ENCODE assay signal across 19 mouse cellular contexts in genomic region chr2:160921285-160921684, GRCm38 (mm10). TPM values are rescaled to one million over a fixed set of nuclear protein-coding genes. Genes with fewer than 3 reads are reported as not detected.
DNase-seq lines count a peak whose midpoint lies in the region; ATAC-seq and TF ChIP-seq lines count a peak whose summit lies in the region.
"Had no signal": no experiment of that assay in that cellular context is flagged by ENCODE, and none has a peak within 500 bp of the region (broad histone marks: within the 10 kb centered on the region; RNA-seq: fewer than 3 reads in every experiment).

No protein-coding gene starts in this region.

- H3K27ac ChIP-seq in lung, embryonic 14.5 days (ENCODE audit: low read depth), result no peak overlapping the region
- H3K27ac ChIP-seq in CH12.LX (ENCODE audit: insufficient read depth, low read depth), result no peak overlapping the region
- 0 out of 2 replicates have a peak overlapping the region, but pooled peaks have one; percentile 7 for H3K27ac ChIP-seq in embryonic facial prominence, embryonic 10.5 days (replicated peaks)
- H3K27ac ChIP-seq in limb, embryonic 15.5 days, result 0 out of 2 replicates have a peak overlapping the region, but pooled peaks have one; percentile 18
- no peak overlapping the region for H3K27ac ChIP-seq in midbrain, embryonic 14.5 days (replicated peaks; ENCODE audit: low read depth, low read length)
- H3K27ac ChIP-seq: embryonic facial prominence, embryonic 15.5 days; forebrain, embryonic 10.5 days; gastrocnemius, adult 2 months; hindbrain, embryonic 15.5 days had no signal

- no peak for TF ChIP-seq RAD21 in CH12.LX (IDR thresholded peaks at IDR 0.05; ENCODE audit: low read depth, low read length)

- WGBS in lung, embryonic 14.5 days, result 31% methylated on average over 7 of the region's 7 CpGs
- whole genome bisulfite sequencing in lung, adult 2 months, result 42% methylated on average over 6 of the region's 7 CpGs
- 68% methylated on average over 7 of the region's 7 CpGs for WGBS in embryonic facial prominence, embryonic 10.5 days
- WGBS in limb, embryonic 15.5 days, result 51% methylated on average over 7 of the region's 7 CpGs
- WGBS in midbrain, embryonic 14.5 days, result 78% methylated on average over 4 of the region's 7 CpGs

- H3K79me2 ChIP-seq in CH12.LX (replicated peaks; ENCODE audit: control insufficient read depth, extremely low read depth, insufficient read depth, poor library complexity, severe bottlenecking), result no peaks in the 10 kb centered on the region

- no peaks in the 10 kb centered on the region for H3K27me3 ChIP-seq in lung, embryonic 14.5 days (ENCODE audit: insufficient read depth, low read length)
- no peaks in the 10 kb centered on the region for H3K27me3 ChIP-seq in CH12.LX (replicated peaks)
- H3K27me3 ChIP-seq in embryonic facial prominence, embryonic 10.5 days (replicated peaks; ENCODE audit: low read depth, poor library complexity, severe bottlenecking), result peaks cover 4% of the 10 kb centered on the region; the same call in 1 of the 2 replicates
- no peaks in the 10 kb centered on the region for H3K27me3 ChIP-seq in limb, embryonic 15.5 days
- no peaks in the 10 kb centered on the region for H3K27me3 ChIP-seq in midbrain, embryonic 14.5 days (ENCODE audit: control insufficient read depth, insufficient read depth, low read length)
- H3K27me3 ChIP-seq: embryonic facial prominence, embryonic 15.5 days; hindbrain, embryonic 15.5 days had no signal

- no peak overlapping the region for H3K4me3 ChIP-seq in lung, embryonic 14.5 days (ENCODE audit: low read depth, low read length)
- H3K4me3 ChIP-seq in lung, adult 2 months (replicated peaks; ENCODE audit: extremely low read depth, low read depth, low read length), result no peak overlapping the region
- peak overlapping the region in 1 of 3 experiments; percentile 26 for H3K4me3 ChIP-seq in CH12.LX (replicated peaks in 1 of 3; ENCODE audit: low read depth in 2 of 3, low read length in 2 of 3, poor library complexity in 1 of 3)
- no peak overlapping the region for H3K4me3 ChIP-seq in embryonic facial prominence, embryonic 10.5 days
- H3K4me3 ChIP-seq in limb, embryonic 15.5 days, result no peak overlapping the region
- H3K4me3 ChIP-seq in midbrain, embryonic 14.5 days (replicated peaks; ENCODE audit: low read depth, low read length), result no peak overlapping the region
- H3K4me3 ChIP-seq: embryonic facial prominence, embryonic 15.5 days; erythroblast, embryonic 14.5 days; forebrain, embryonic 10.5 days; gastrocnemius, adult 2 months; heart, embryonic 12.5 days; hindbrain, embryonic 15.5 days had no signal

- dilution Hi-C loops in CH12.LX (cut with MboI; ENCODE audit: extremely low pct_ligation_motif_present, extremely low pct_unique_long_range_greater_than_20kb, low sequenced_read_pairs), result no loop called here

- no peaks in the 10 kb centered on the region for H3K4me1 ChIP-seq in lung, embryonic 14.5 days (ENCODE audit: insufficient read depth)
- H3K4me1 ChIP-seq in lung, adult 2 months (ENCODE audit: control insufficient read depth, insufficient read depth, low read length), result no peaks in the 10 kb centered on the region
- H3K4me1 ChIP-seq in CH12.LX (ENCODE audit: control insufficient read depth in 1 of 2, insufficient read depth in 2 of 2), result peaks cover 7 to 40% of the 10 kb centered on the region in 2 experiments; a peak in 3 of 4 replicates
- peaks cover 51% of the 10 kb centered on the region for H3K4me1 ChIP-seq in embryonic facial prominence, embryonic 10.5 days
- H3K4me1 ChIP-seq in limb, embryonic 15.5 days, result peaks cover 35% of the 10 kb centered on the region
- H3K4me1 ChIP-seq in midbrain, embryonic 14.5 days (ENCODE audit: control insufficient read depth, insufficient read depth, low read length), result no peaks in the 10 kb centered on the region
- H3K4me1 ChIP-seq: hindbrain, embryonic 15.5 days had no signal

- in situ Hi-C loops in CH12.LX (cut with MboI; ENCODE audit: low pct_ligation_motif_present, low pct_unique_long_range_greater_than_20kb, low sequenced_read_pairs), result no loop called here

- no peak overlapping the region for H3K9ac ChIP-seq in lung, embryonic 14.5 days
- no peak overlapping the region for H3K9ac ChIP-seq in CH12.LX (ENCODE audit: insufficient read depth, low read depth)
- no peak overlapping the region for H3K9ac ChIP-seq in limb, embryonic 15.5 days
- H3K9ac ChIP-seq in midbrain, embryonic 14.5 days (replicated peaks; ENCODE audit: low read length), result no peak overlapping the region
- H3K9ac ChIP-seq: embryonic facial prominence, embryonic 15.5 days; heart, embryonic 12.5 days; hindbrain, embryonic 15.5 days had no signal

- peak; percentile 46 for DNase-seq in lung, embryonic 14.5 days
- DNase-seq in lung, adult 2 months, result no peak
- DNase-seq in CH12.LX (ENCODE audit: extremely low read depth), result peak; percentile 17
- DNase-seq in embryonic facial prominence, embryonic 10.5 days (ENCODE audit: low spot score), result no peak
- DNase-seq in midbrain, embryonic 14.5 days, result no peak
- DNase-seq: adrenal gland, adult 8-10 months; adrenal gland, postnatal 36 days; cerebellum, adult 2 months; gastrocnemius, adult 2 months; gastrocnemius, postnatal 25 days had no signal

- H3K36me3 ChIP-seq in lung, embryonic 14.5 days (ENCODE audit: insufficient read depth), result no peaks in the 10 kb centered on the region
- no peaks in the 10 kb centered on the region for H3K36me3 ChIP-seq in CH12.LX (replicated peaks in 1 of 2; ENCODE audit: control insufficient read depth in 1 of 2, insufficient read depth in 1 of 2, low read length in 1 of 2)
- no peaks in the 10 kb centered on the region for H3K36me3 ChIP-seq in embryonic facial prominence, embryonic 10.5 days (replicated peaks)
- no peaks in the 10 kb centered on the region for H3K36me3 ChIP-seq in limb, embryonic 15.5 days
- no peaks in the 10 kb centered on the region for H3K36me3 ChIP-seq in midbrain, embryonic 14.5 days (ENCODE audit: control insufficient read depth, insufficient read depth, low read length)
- H3K36me3 ChIP-seq: embryonic facial prominence, embryonic 15.5 days; forebrain, embryonic 10.5 days; heart, embryonic 12.5 days; hindbrain, embryonic 15.5 days had no signal

- no peak for TF ChIP-seq POLR2A in lung, adult 2 months (IDR thresholded peaks at IDR 0.05; ENCODE audit: borderline replicate concordance, extremely low read depth, low read depth, low read length)
- TF ChIP-seq POLR2A in CH12.LX (IDR thresholded peaks at IDR 0.05; ENCODE audit: low read depth, low read length), result no peak

- peak overlapping the region; percentile 31 for H3K4me2 ChIP-seq in lung, embryonic 14.5 days
- H3K4me2 ChIP-seq in CH12.LX (ENCODE audit: insufficient read depth, low read depth, poor library complexity, severe bottlenecking), result no peak overlapping the region
- H3K4me2 ChIP-seq in limb, embryonic 15.5 days, result no peak overlapping the region
- H3K4me2 ChIP-seq in midbrain, embryonic 14.5 days (ENCODE audit: low read length), result no peak overlapping the region
- H3K4me2 ChIP-seq: embryonic facial prominence, embryonic 15.5 days; heart, embryonic 12.5 days; hindbrain, embryonic 15.5 days had no signal

- no peak for TF ChIP-seq EP300 in CH12.LX (IDR thresholded peaks at IDR 0.05; ENCODE audit: low read length)

- no peaks in the 10 kb centered on the region for H3K9me3 ChIP-seq in lung, embryonic 14.5 days (ENCODE audit: low read depth, low read length)
- H3K9me3 ChIP-seq in CH12.LX (replicated peaks; ENCODE audit: low read length), result no peaks in the 10 kb centered on the region
- no peaks in the 10 kb centered on the region for H3K9me3 ChIP-seq in embryonic facial prominence, embryonic 10.5 days
- no peaks in the 10 kb centered on the region for H3K9me3 ChIP-seq in limb, embryonic 15.5 days
- H3K9me3 ChIP-seq in midbrain, embryonic 14.5 days (ENCODE audit: control insufficient read depth, low read length), result no peaks in the 10 kb centered on the region
- H3K9me3 ChIP-seq: embryonic facial prominence, embryonic 15.5 days; forebrain, embryonic 10.5 days; heart, embryonic 12.5 days; hindbrain, embryonic 15.5 days had no signal

- no peak for TF ChIP-seq CTCF in lung, embryonic 14.5 days (IDR thresholded peaks at IDR 0.05; ENCODE audit: low read depth)
- TF ChIP-seq CTCF in lung, adult 2 months (IDR thresholded peaks at IDR 0.05; ENCODE audit: insufficient read depth, low read length), result no peak
- no peak for TF ChIP-seq CTCF in CH12.LX (conservative IDR thresholded peaks at IDR 0.05 in 1 of 2, IDR thresholded peaks at IDR 0.05 in 1 of 2; ENCODE audit: low read depth in 2 of 2, low read length in 2 of 2)

- ATAC-seq in lung, embryonic 14.5 days (ENCODE audit: insufficient read depth), result peak; percentile 72
- ATAC-seq in limb, embryonic 15.5 days (ENCODE audit: insufficient number of reproducible peaks, low FRiP score, low TSS enrichment, low read depth), result no peak
- ATAC-seq in midbrain, embryonic 14.5 days (ENCODE audit: low FRiP score, low TSS enrichment), result no peak
- ATAC-seq: forebrain, embryonic 14.5 days had no signal

RNA-seq across cellular contexts. Expression of gene Emilin3, which starts 9.2 kb away (rescaled TPM):
- polyA plus RNA-seq in lung, embryonic 14.5 days (2014; fragmentation: Nextera tagmentation; extraction: Ambion mirVana), result 10.6 and 14.0 TPM in 2 replicates
- 0.03 and 0.08 TPM in 2 replicates for polyA plus RNA-seq in lung, adult 2 months (2012; rRNA removed)
- total RNA-seq in CH12.LX (2012; rRNA removed), result not detected in 2 replicates
- not detected in 2 replicates for total RNA-seq in CH12.LX (2014; rRNA removed)
- polyA plus RNA-seq in CH12.LX (2012; ENCODE audit: insufficient read length, low read depth), result not detected in 2 replicates
- polyA plus RNA-seq in embryonic facial prominence, embryonic 10.5 days (2016; fragmentation: Nextera tagmentation; extraction: Ambion mirVana), result 2.2 and 3.5 TPM in 2 replicates
- 47.6 and 54.6 TPM in 2 replicates for polyA plus RNA-seq in limb, embryonic 15.5 days (2015; fragmentation: Nextera tagmentation; extraction: Ambion mirVana)
- 0.30 and 0.45 TPM in 2 replicates for polyA plus RNA-seq in midbrain, embryonic 14.5 days (2014; fragmentation: Nextera tagmentation; extraction: Ambion mirVana)
- total RNA-seq: adrenal gland, adult 8-10 months; adrenal gland, postnatal 36 days; common myeloid progenitor, adult 5-6 weeks; granulocyte monocyte progenitor cell, adult 5-6 weeks had no signal
- polyA plus RNA-seq: erythroblast, embryonic 14.5 days had no signal

RNA-seq across cellular contexts. Expression of gene Lpin3, which starts 40.8 kb away (rescaled TPM):
- 1.5 and 2.5 TPM in 2 replicates for polyA plus RNA-seq in lung, embryonic 14.5 days (2014; fragmentation: Nextera tagmentation; extraction: Ambion mirVana)
- 8.2 and 15.2 TPM in 2 replicates for polyA plus RNA-seq in lung, adult 2 months (2012; rRNA removed)
- 0.88 and 1.1 TPM in 2 replicates for total RNA-seq in CH12.LX (2012; rRNA removed)
- total RNA-seq in CH12.LX (2014; rRNA removed), result not detected in 2 replicates
- not detected in 2 replicates for polyA plus RNA-seq in CH12.LX (2012; ENCODE audit: insufficient read length, low read depth)
- 1.4 and 2.0 TPM in 2 replicates for polyA plus RNA-seq in embryonic facial prominence, embryonic 10.5 days (2016; fragmentation: Nextera tagmentation; extraction: Ambion mirVana)
- 4.7 and 5.1 TPM in 2 replicates for polyA plus RNA-seq in limb, embryonic 15.5 days (2015; fragmentation: Nextera tagmentation; extraction: Ambion mirVana)
- polyA plus RNA-seq in midbrain, embryonic 14.5 days (2014; fragmentation: Nextera tagmentation; extraction: Ambion mirVana), result 0.14 and 0.34 TPM in 2 replicates
- total RNA-seq: common myeloid progenitor, adult 5-6 weeks; granulocyte monocyte progenitor cell, adult 5-6 weeks had no signal
- polyA plus RNA-seq: erythroblast, embryonic 14.5 days had no signal

RNA-seq across cellular contexts. Expression of gene Zhx3, which starts 48.5 kb away (rescaled TPM):
- polyA plus RNA-seq in lung, embryonic 14.5 days (2014; fragmentation: Nextera tagmentation; extraction: Ambion mirVana), result 12.0 and 13.0 TPM in 2 replicates
- polyA plus RNA-seq in lung, adult 2 months (2012; rRNA removed), result 11.6 and 14.6 TPM in 2 replicates
- total RNA-seq in CH12.LX (2012; rRNA removed), result 3.7 and 4.2 TPM in 2 replicates
- total RNA-seq in CH12.LX (2014; rRNA removed), result 1.3 and 1.7 TPM in 2 replicates
- polyA plus RNA-seq in CH12.LX (2012; ENCODE audit: insufficient read length, low read depth), result 2.6 and 4.4 TPM in 2 replicates
- polyA plus RNA-seq in embryonic facial prominence, embryonic 10.5 days (2016; fragmentation: Nextera tagmentation; extraction: Ambion mirVana), result 6.7 and 7.6 TPM in 2 replicates
- polyA plus RNA-seq in limb, embryonic 15.5 days (2015; fragmentation: Nextera tagmentation; extraction: Ambion mirVana), result 12.2 and 13.3 TPM in 2 replicates
- polyA plus RNA-seq in midbrain, embryonic 14.5 days (2014; fragmentation: Nextera tagmentation; extraction: Ambion mirVana), result 16.9 and 17.9 TPM in 2 replicates

Comparison
In these comparisons a context has a peak if more than half of its experiments do, and no peak if none do; other contexts are left out.
1. DNase-seq: peak in lung, embryonic 14.5 days (single experiment) and CH12.LX (single experiment); none in lung, adult 2 months (single experiment), embryonic facial prominence, embryonic 10.5 days (single experiment) and midbrain, embryonic 14.5 days (single experiment).
2. H3K27ac ChIP-seq: peak in embryonic facial prominence, embryonic 10.5 days (single experiment) and limb, embryonic 15.5 days (single experiment); none in lung, embryonic 14.5 days (single experiment), CH12.LX (single experiment) and midbrain, embryonic 14.5 days (single experiment).